Comparison of ENCODE assay signal across 35 mouse cellular contexts in the genomic region with DNA sequence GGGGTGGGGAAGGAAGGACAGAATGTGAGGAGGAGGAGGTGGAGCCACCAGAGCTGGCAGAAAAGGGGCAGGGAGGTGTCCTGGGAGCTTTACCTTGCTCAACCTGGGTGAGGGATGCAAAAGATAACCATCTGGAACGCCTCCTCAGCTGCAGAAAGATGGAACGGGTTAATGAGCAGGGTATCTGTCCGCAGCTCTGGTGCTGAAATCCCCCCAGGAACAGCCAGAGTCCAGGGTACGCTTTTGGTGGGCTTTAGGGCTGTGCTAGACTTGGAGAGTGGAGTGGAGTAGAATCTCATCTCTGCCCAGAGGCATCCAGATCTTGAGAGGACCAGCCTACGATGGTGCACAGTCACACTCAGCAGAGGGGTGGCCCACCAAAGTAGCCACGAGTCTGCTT. TPM values are rescaled to one million over a fixed set of nuclear protein-coding genes. Genes with fewer than 3 reads are reported as not detected.
DNase-seq lines count a peak whose midpoint lies in the region; ATAC-seq and TF ChIP-seq lines count a peak whose summit lies in the region.
"Had no signal": no experiment of that assay in that cellular context is flagged by ENCODE, and none has a peak within 500 bp of the region (broad histone marks: within the 10 kb centered on the region; RNA-seq: fewer than 3 reads in every experiment).

No protein-coding gene starts in this region.

- no peak for TF ChIP-seq EP300 in stomach, postnatal 0 days (optimal IDR thresholded peaks at IDR 0.05)

- H3K9ac ChIP-seq in kidney, postnatal 0 days (ENCODE audit: low read depth, low read length): no peak overlapping the region
- no peak overlapping the region for H3K9ac ChIP-seq in embryonic facial prominence, embryonic 11.5 days (replicated peaks; ENCODE audit: low read length)
- H3K9ac ChIP-seq in stomach, postnatal 0 days (ENCODE audit: low read length): no peak overlapping the region
- H3K9ac ChIP-seq: embryonic facial prominence, embryonic 13.5 days; forebrain, embryonic 13.5 days; liver, embryonic 15.5 days had no signal

- H3K27me3 ChIP-seq in kidney, postnatal 0 days (ENCODE audit: insufficient read depth, low read length): peaks cover 22% of the 10 kb centered on the region
- H3K27me3 ChIP-seq in embryonic facial prominence, embryonic 11.5 days (ENCODE audit: control insufficient read depth, insufficient read depth, low read length): peaks cover 26% of the 10 kb centered on the region
- H3K27me3 ChIP-seq in stomach, postnatal 0 days (ENCODE audit: control insufficient read depth, insufficient read depth, low read length): peaks cover 3% of the 10 kb centered on the region; the same call in 1 of the 2 replicates

- DNase-seq in kidney, postnatal 0 days (ENCODE audit: low spot score): peak; percentile 51
- no peak for DNase-seq in kidney, postnatal 36 days
- DNase-seq in embryonic facial prominence, embryonic 11.5 days (ENCODE audit: low spot score): peak; percentile 68
- peak; percentile 52 for DNase-seq in mesoderm, embryonic 11.5 days (ENCODE audit: low read depth, low spot score)
- no peak for DNase-seq in stomach, postnatal 0 days (ENCODE audit: low spot score)
- no peak for DNase-seq in layer of hippocampus, adult 2 months (ENCODE audit: low spot score in 2 of 2)
- DNase-seq: adrenal gland, adult 8-10 months; B cell, adult 2 months; cerebellum, adult 18-20 months; cerebellum, postnatal 25 days; kidney, adult 2 months; liver; right cerebral cortex, adult 18-20 months; right cerebral cortex, postnatal 4 days; thymus, postnatal 25 days had no signal

- no peak overlapping the region for H3K4me3 ChIP-seq in kidney, postnatal 0 days (replicated peaks; ENCODE audit: low read depth, low read length)
- H3K4me3 ChIP-seq in embryonic facial prominence, embryonic 11.5 days (ENCODE audit: low read depth, low read length): no peak overlapping the region
- H3K4me3 ChIP-seq in stomach, postnatal 0 days (ENCODE audit: low read depth, low read length): no peak overlapping the region
- H3K4me3 ChIP-seq in layer of hippocampus, adult 2 months: no peak overlapping the region
- H3K4me3 ChIP-seq: embryonic facial prominence, embryonic 13.5 days; erythroblast, embryonic 14.5 days; forebrain, embryonic 13.5 days; heart, embryonic 10.5 days; liver, embryonic 15.5 days; midbrain, embryonic 10.5 days had no signal

- no peaks in the 10 kb centered on the region for H3K4me1 ChIP-seq in kidney, postnatal 0 days (replicated peaks; ENCODE audit: insufficient read depth, low read length)
- H3K4me1 ChIP-seq in embryonic facial prominence, embryonic 11.5 days (ENCODE audit: control insufficient read depth, insufficient read depth, low read length): no peaks in the 10 kb centered on the region
- H3K4me1 ChIP-seq in stomach, postnatal 0 days (replicated peaks; ENCODE audit: control insufficient read depth, insufficient read depth): 0 out of 2 replicates have a peak, but pooled peaks cover 3% of the 10 kb centered on the region
- H3K4me1 ChIP-seq: liver, embryonic 15.5 days had no signal

- no peak overlapping the region for H3K4me2 ChIP-seq in kidney, postnatal 0 days (ENCODE audit: low read length)
- no peak overlapping the region for H3K4me2 ChIP-seq in embryonic facial prominence, embryonic 11.5 days (ENCODE audit: low read depth, low read length)
- H3K4me2 ChIP-seq in stomach, postnatal 0 days (replicated peaks; ENCODE audit: low read depth): no peak overlapping the region
- H3K4me2 ChIP-seq: embryonic facial prominence, embryonic 13.5 days; forebrain, embryonic 13.5 days; liver, embryonic 15.5 days had no signal

- no peak for TF ChIP-seq CTCF in kidney, postnatal 0 days (IDR thresholded peaks at IDR 0.05; ENCODE audit: low read depth)
- TF ChIP-seq CTCF in stomach, postnatal 0 days (IDR thresholded peaks at IDR 0.05; ENCODE audit: low read depth): no peak
- TF ChIP-seq CTCF in layer of hippocampus, adult 2 months (conservative IDR thresholded peaks at IDR 0.05): no peak

- H3K36me3 ChIP-seq in kidney, postnatal 0 days (ENCODE audit: insufficient read depth, low read length): no peaks in the 10 kb centered on the region
- no peaks in the 10 kb centered on the region for H3K36me3 ChIP-seq in embryonic facial prominence, embryonic 11.5 days (replicated peaks; ENCODE audit: control insufficient read depth, insufficient read depth, low read depth, low read length)
- no peaks in the 10 kb centered on the region for H3K36me3 ChIP-seq in stomach, postnatal 0 days (ENCODE audit: control insufficient read depth, insufficient read depth, low read length)
- H3K36me3 ChIP-seq: embryonic facial prominence, embryonic 13.5 days; G1E; heart, embryonic 10.5 days; liver, embryonic 15.5 days; midbrain, embryonic 10.5 days had no signal

- no peak for ATAC-seq in kidney, postnatal 0 days (replicated peaks; ENCODE audit: low FRiP score, low read depth)
- ATAC-seq in common myeloid progenitor, adult 5-6 weeks (replicated peaks; ENCODE audit: low read depth, poor library complexity, severe bottlenecking): 0 out of 2 replicates have a peak, but pooled peaks have one; percentile 29
- ATAC-seq in embryonic facial prominence, embryonic 11.5 days (replicated peaks; ENCODE audit: insufficient number of reproducible peaks, low FRiP score, low TSS enrichment, low read depth): no peak
- no peak for ATAC-seq in stomach, postnatal 0 days (ENCODE audit: low FRiP score, low TSS enrichment)
- ATAC-seq: activated CD4-positive, CD25-positive, alpha-beta regulatory T cell, adult 4 months; forebrain, embryonic 13.5 days; midbrain, embryonic 16.5 days had no signal

- H3K9me3 ChIP-seq in kidney, postnatal 0 days (replicated peaks; ENCODE audit: low read length): no peaks in the 10 kb centered on the region
- H3K9me3 ChIP-seq in embryonic facial prominence, embryonic 11.5 days (replicated peaks; ENCODE audit: control insufficient read depth, low read length): no peaks in the 10 kb centered on the region
- H3K9me3 ChIP-seq in stomach, postnatal 0 days (ENCODE audit: control insufficient read depth, low read length): no peaks in the 10 kb centered on the region
- H3K9me3 ChIP-seq: embryonic facial prominence, embryonic 13.5 days; forebrain, embryonic 13.5 days; G1E; heart, embryonic 10.5 days; liver, embryonic 15.5 days; midbrain, embryonic 10.5 days had no signal

- WGBS in kidney, postnatal 0 days: 15% methylated on average over 6 of the region's 6 CpGs
- 19% methylated on average over 6 of the region's 6 CpGs for WGBS in embryonic facial prominence, embryonic 11.5 days
- WGBS in stomach, postnatal 0 days: 18% methylated on average over 6 of the region's 6 CpGs

- no peak overlapping the region for H3K27ac ChIP-seq in kidney, postnatal 0 days
- H3K27ac ChIP-seq in embryonic facial prominence, embryonic 11.5 days (replicated peaks; ENCODE audit: low read depth, low read length): no peak overlapping the region
- H3K27ac ChIP-seq in stomach, postnatal 0 days (replicated peaks): no peak overlapping the region
- no peak overlapping the region for H3K27ac ChIP-seq in layer of hippocampus, adult 2 months
- H3K27ac ChIP-seq: embryonic facial prominence, embryonic 13.5 days; forebrain, embryonic 13.5 days; heart, embryonic 10.5 days; liver, embryonic 15.5 days; macrophage; midbrain, embryonic 10.5 days had no signal

RNA-seq across cellular contexts. Expression of gene Otop3, which starts 1.6 kb away (rescaled TPM):
- polyA plus RNA-seq in kidney, postnatal 0 days (2015; fragmentation: Nextera tagmentation; extraction: Ambion mirVana): not detected in 2 replicates
- not detected in 2 replicates for total RNA-seq in common myeloid progenitor, adult 5-6 weeks (2017)
- polyA plus RNA-seq in embryonic facial prominence, embryonic 11.5 days (2014; fragmentation: Nextera tagmentation; extraction: Ambion mirVana): not detected in 2 replicates
- 20.5 and 21.0 TPM in 2 replicates for polyA plus RNA-seq in stomach, postnatal 0 days (2015; fragmentation: Nextera tagmentation; extraction: Ambion mirVana)
- total RNA-seq in layer of hippocampus, adult 2 months (2021): under 1 TPM in 1 of 2 experiments, not detected in 1; 0.20 TPM
- total RNA-seq: adrenal gland, adult 8-10 months; CH12.LX; G1E; gastrocnemius, adult 8-10 months; hematopoietic stem cell, adult 5-6 weeks; left cerebral cortex, postnatal 14 days had no signal
- polyA plus RNA-seq: embryonic facial prominence, embryonic 13.5 days; erythroblast, embryonic 14.5 days; forebrain, embryonic 13.5 days; G1E; gonadal fat pad, adult 2 months; heart, embryonic 16.5 days; liver, embryonic 15.5 days; lung, embryonic 16.5 days; macrophage had no signal

RNA-seq across cellular contexts. Expression of gene Ush1g, which starts 14.3 kb away (rescaled TPM):
- 0.05 TPM in 1 of 2 replicates, not detected in the other for polyA plus RNA-seq in kidney, postnatal 0 days (2015; fragmentation: Nextera tagmentation; extraction: Ambion mirVana)
- not detected in 2 replicates for total RNA-seq in common myeloid progenitor, adult 5-6 weeks (2017)
- not detected in 2 replicates for polyA plus RNA-seq in embryonic facial prominence, embryonic 11.5 days (2014; fragmentation: Nextera tagmentation; extraction: Ambion mirVana)
- 0.34 and 0.36 TPM in 2 replicates for polyA plus RNA-seq in stomach, postnatal 0 days (2015; fragmentation: Nextera tagmentation; extraction: Ambion mirVana)
- under 1 TPM; 0.37 to 0.64 TPM for total RNA-seq in layer of hippocampus, adult 2 months (2021)
- total RNA-seq: hematopoietic stem cell, adult 5-6 weeks had no signal
- polyA plus RNA-seq: activated CD4-positive, CD25-positive, alpha-beta regulatory T cell, adult 4 months; embryonic facial prominence, embryonic 13.5 days; erythroblast, embryonic 14.5 days; forebrain, embryonic 13.5 days; G1E; gonadal fat pad, adult 2 months; lung, embryonic 16.5 days; macrophage; midbrain, embryonic 10.5 days; stomach, embryonic 14.5 days had no signal

RNA-seq across cellular contexts. Expression of gene Otop2, which starts 29.2 kb away (rescaled TPM):
- polyA plus RNA-seq in kidney, postnatal 0 days (2015; fragmentation: Nextera tagmentation; extraction: Ambion mirVana): not detected in 2 replicates
- not detected in 2 replicates for total RNA-seq in common myeloid progenitor, adult 5-6 weeks (2017)
- not detected in 2 replicates for polyA plus RNA-seq in embryonic facial prominence, embryonic 11.5 days (2014; fragmentation: Nextera tagmentation; extraction: Ambion mirVana)
- 4.2 and 4.7 TPM in 2 replicates for polyA plus RNA-seq in stomach, postnatal 0 days (2015; fragmentation: Nextera tagmentation; extraction: Ambion mirVana)
- total RNA-seq in layer of hippocampus, adult 2 months (2021): under 1 TPM; 0.51 to 0.59 TPM
- total RNA-seq: adrenal gland, adult 8-10 months; CH12.LX; G1E; gastrocnemius, adult 8-10 months; hematopoietic stem cell, adult 5-6 weeks; layer of hippocampus, postnatal 14 days had no signal
- polyA plus RNA-seq: activated CD4-positive, CD25-positive, alpha-beta regulatory T cell, adult 4 months; erythroblast, embryonic 14.5 days; forebrain, embryonic 13.5 days; G1E; gonadal fat pad, adult 2 months; heart, embryonic 10.5 days; heart, embryonic 16.5 days; kidney, adult 2 months; liver, embryonic 15.5 days; lung, embryonic 16.5 days; macrophage; midbrain, embryonic 10.5 days; stomach, embryonic 14.5 days had no signal

RNA-seq across cellular contexts. Expression of gene Hid1, which starts 31.4 kb away (rescaled TPM):
- polyA plus RNA-seq in kidney, postnatal 0 days (2015; fragmentation: Nextera tagmentation; extraction: Ambion mirVana): 4.5 and 5.4 TPM in 2 replicates
- total RNA-seq in common myeloid progenitor, adult 5-6 weeks (2017): 1.9 TPM in 1 of 2 replicates, not detected in the other
- 6.9 and 7.1 TPM in 2 replicates for polyA plus RNA-seq in embryonic facial prominence, embryonic 11.5 days (2014; fragmentation: Nextera tagmentation; extraction: Ambion mirVana)
- polyA plus RNA-seq in stomach, postnatal 0 days (2015; fragmentation: Nextera tagmentation; extraction: Ambion mirVana): 37.5 and 42.7 TPM in 2 replicates
- total RNA-seq in layer of hippocampus, adult 2 months (2021): 100 to 1,000 TPM; 110 to 119 TPM
- total RNA-seq: G1E had no signal
- polyA plus RNA-seq: erythroblast, embryonic 14.5 days; macrophage had no signal

RNA-seq across cellular contexts. Expression of gene Fads6, which starts 38.7 kb away (rescaled TPM):
- 0.92 and 1.1 TPM in 2 replicates for polyA plus RNA-seq in kidney, postnatal 0 days (2015; fragmentation: Nextera tagmentation; extraction: Ambion mirVana)
- total RNA-seq in common myeloid progenitor, adult 5-6 weeks (2017): 0.73 and 1.6 TPM in 2 replicates
- 0.14 and 0.28 TPM in 2 replicates for polyA plus RNA-seq in embryonic facial prominence, embryonic 11.5 days (2014; fragmentation: Nextera tagmentation; extraction: Ambion mirVana)
- polyA plus RNA-seq in stomach, postnatal 0 days (2015; fragmentation: Nextera tagmentation; extraction: Ambion mirVana): 1.3 and 1.5 TPM in 2 replicates
- total RNA-seq in layer of hippocampus, adult 2 months (2021): 10 to 100 TPM; 13.2 to 15.1 TPM
- polyA plus RNA-seq: G1E had no signal

Comparison
In these comparisons a context has a peak if more than half of its experiments do, and no peak if none do; other contexts are left out.
1. DNase-seq: peak in kidney, postnatal 0 days (single experiment), embryonic facial prominence, embryonic 11.5 days (single experiment) and mesoderm, embryonic 11.5 days (single experiment); none in kidney, postnatal 36 days (0 of 2), stomach, postnatal 0 days (single experiment) and layer of hippocampus, adult 2 months (0 of 2).
2. RNA of gene Otop3, which starts 1.6 kb away (polyA plus RNA-seq): 20.5 to 21.0 TPM in stomach, postnatal 0 days; not detected in embryonic facial prominence, embryonic 11.5 days and not detected in kidney, postnatal 0 days; every median in the first group is over 10 times any median in the second.